Mouse (Mus musculus) intestine, embryonic 14.5 days (tissue): ENCODE measurements around the gene Pgbd5. TPM values are rescaled to one million over a fixed set of nuclear protein-coding genes. Genes with fewer than 3 reads are reported as not detected.
A peak's percentile ranks its signal among the peaks of the same experiment; 100 is the strongest.
"Not testable (repeated sequence)": the region's sequence is repeated elsewhere in the genome, so short reads cannot be mapped to it uniquely, and the experiment has no call there.

ENCODE experiments used
- ATAC-seq: fragments of 200-750 bp; cut with Nextera tagmentation; replicated peaks from 2 replicates; pipeline ENCODE4 v1.8.0; 2017; ENCODE audit warnings: low read depth, moderate number of reproducible peaks, moderate TSS enrichment, moderate library complexity; ENCODE audit not compliant: low FRiP score, low TSS enrichment
- DNase-seq: peaks from one replicate; pipeline ENCODE4 v3.0.0-alpha.2; 2018; ENCODE audit warnings: low spot score
- H3K27ac ChIP-seq: fragments of 300-500 bp; sonication (generic); 2 replicates; pipeline ENCODE4 v1.5.1; 2014; ENCODE audit warnings: low read depth, mild to moderate bottlenecking, control low read depth
- H3K27me3 ChIP-seq: fragments of 300-500 bp; sonication (generic); replicated peaks from 2 replicates; pipeline ENCODE4 v1.6.1; 2014; ENCODE audit warnings: low read length, control low read depth; ENCODE audit not compliant: control insufficient read depth, insufficient read depth
- H3K36me3 ChIP-seq: fragments of 300-500 bp; sonication (generic); 2 replicates; pipeline ENCODE4 v1.6.1; 2014; ENCODE audit warnings: low read length, control low read depth; ENCODE audit not compliant: control insufficient read depth, insufficient read depth
- H3K4me1 ChIP-seq: fragments of 300-500 bp; sonication (generic); replicated peaks from 2 replicates; pipeline ENCODE4 v1.6.1; 2014; ENCODE audit warnings: low read length, control low read depth, mixed read lengths; ENCODE audit not compliant: control insufficient read depth, insufficient read depth
- H3K4me2 ChIP-seq: fragments of 300-500 bp; sonication (generic); 2 replicates; pipeline ENCODE4 v1.6.1; 2014; ENCODE audit warnings: low read length
- H3K4me3 ChIP-seq: fragments of 300-500 bp; sonication (generic); 2 replicates; pipeline ENCODE4 v1.5.1; 2014; ENCODE audit warnings: low read depth, low read length, control low read depth, mixed read lengths
- H3K9ac ChIP-seq: fragments of 300-500 bp; sonication (generic); 2 replicates; pipeline ENCODE4 v1.6.1; 2014; ENCODE audit warnings: mild to moderate bottlenecking, low read length
- H3K9me3 ChIP-seq: fragments of 300-500 bp; sonication (generic); 2 replicates; pipeline ENCODE4 v1.6.1; 2016; ENCODE audit warnings: low read length, control low read depth; ENCODE audit not compliant: control insufficient read depth
- WGBS: fragments of 180-500 bp; shearing (Covaris S2); extraction: QIAGEN DNeasy Blood & Tissue Kit; methylation state at CpG from one replicate; pipeline ENCODE4 v1.1.7; 2014; 5-methylcytosine and 5-hydroxymethylcytosine counted together
- polyA plus RNA-seq: library from polyadenylated mRNA; unstranded; fragments of >200 nt; fragmentation: Nextera tagmentation; extraction: Ambion mirVana; gene quantifications from 2 replicates; pipeline ENCODE4 v1.2.1, GENCODE M21; 2014

The Pgbd5 gene
- polyA plus RNA-seq, 1 experiment from 2014 or later, result 3.5 TPM

DNA sequence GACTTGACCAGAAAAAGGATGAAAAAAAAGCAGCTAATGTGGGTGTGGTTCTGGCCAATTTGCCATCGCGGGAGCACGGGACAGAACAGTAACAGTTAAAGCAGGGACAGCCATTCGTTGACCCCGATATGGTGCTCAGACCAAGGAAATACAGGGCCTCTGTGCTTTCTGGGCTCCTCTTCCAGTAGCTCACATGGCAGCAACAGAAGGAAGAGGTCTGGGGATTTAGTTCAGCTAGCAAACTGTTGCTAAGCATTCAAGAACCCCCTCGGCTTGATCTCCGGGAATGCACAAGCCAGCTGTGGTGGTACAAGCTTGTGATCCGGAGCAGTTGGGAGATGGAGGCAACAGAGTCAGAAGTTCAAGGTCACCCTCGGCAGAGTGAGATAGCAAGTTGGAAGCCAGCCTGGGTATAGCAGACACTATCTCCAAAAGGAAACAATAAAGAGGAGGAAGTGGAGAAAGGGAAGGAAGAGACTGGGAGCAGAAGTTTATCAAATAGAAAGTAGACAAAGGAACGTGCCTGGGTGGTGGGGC is 3.7 kb downstream of the Pgbd5 start:
- H3K27me3 ChIP-seq, result peaks cover 16% of the 10 kb centered on the region
- no peak overlapping the region for H3K4me2 ChIP-seq
- DNase-seq, result no peak
- H3K4me3 ChIP-seq, result no peak overlapping the region
- H3K27ac ChIP-seq, result no peak overlapping the region
- 63% methylated on average over 10 of the region's 10 CpGs for WGBS
- no peak for ATAC-seq
- H3K9me3 ChIP-seq, result no peaks in the 10 kb centered on the region
- H3K9ac ChIP-seq, result no peak overlapping the region
- H3K36me3 ChIP-seq, result no peaks in the 10 kb centered on the region
- H3K4me1 ChIP-seq, result peaks cover 10% of the 10 kb centered on the region

DNA sequence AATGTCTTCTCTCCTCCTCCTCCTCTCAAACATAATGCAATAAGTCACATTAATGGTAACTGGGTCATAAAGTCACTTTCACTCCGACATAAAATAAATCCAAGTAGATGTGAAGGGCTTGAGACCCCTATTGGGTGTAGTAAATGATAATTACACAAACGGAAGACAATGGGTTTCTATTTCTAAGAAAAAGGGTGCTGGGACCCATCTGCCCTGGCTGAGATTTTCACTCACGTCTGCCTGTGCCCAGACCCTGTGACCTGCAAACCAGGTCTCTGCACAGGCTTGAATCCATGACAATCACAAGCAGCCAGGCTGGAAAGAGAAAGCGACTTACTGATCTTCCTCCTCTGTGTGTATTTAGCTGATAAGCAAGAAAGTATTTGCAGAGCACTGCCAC is 4.3 kb downstream of the Pgbd5 start:
- DNase-seq (no peak), ATAC-seq (no peak)
- H3K27me3 ChIP-seq, result peaks cover 16% of the 10 kb centered on the region
- H3K27ac ChIP-seq, result no peak overlapping the region
- WGBS, result 52% methylated on average over 4 of the region's 4 CpGs
- H3K9me3 ChIP-seq, result no peaks in the 10 kb centered on the region
- H3K36me3 ChIP-seq, result no peaks in the 10 kb centered on the region
- no peak overlapping the region for H3K4me2 ChIP-seq
- H3K9ac ChIP-seq, result no peak overlapping the region
- peaks cover 10% of the 10 kb centered on the region for H3K4me1 ChIP-seq
- H3K4me3 ChIP-seq, result no peak overlapping the region

DNA sequence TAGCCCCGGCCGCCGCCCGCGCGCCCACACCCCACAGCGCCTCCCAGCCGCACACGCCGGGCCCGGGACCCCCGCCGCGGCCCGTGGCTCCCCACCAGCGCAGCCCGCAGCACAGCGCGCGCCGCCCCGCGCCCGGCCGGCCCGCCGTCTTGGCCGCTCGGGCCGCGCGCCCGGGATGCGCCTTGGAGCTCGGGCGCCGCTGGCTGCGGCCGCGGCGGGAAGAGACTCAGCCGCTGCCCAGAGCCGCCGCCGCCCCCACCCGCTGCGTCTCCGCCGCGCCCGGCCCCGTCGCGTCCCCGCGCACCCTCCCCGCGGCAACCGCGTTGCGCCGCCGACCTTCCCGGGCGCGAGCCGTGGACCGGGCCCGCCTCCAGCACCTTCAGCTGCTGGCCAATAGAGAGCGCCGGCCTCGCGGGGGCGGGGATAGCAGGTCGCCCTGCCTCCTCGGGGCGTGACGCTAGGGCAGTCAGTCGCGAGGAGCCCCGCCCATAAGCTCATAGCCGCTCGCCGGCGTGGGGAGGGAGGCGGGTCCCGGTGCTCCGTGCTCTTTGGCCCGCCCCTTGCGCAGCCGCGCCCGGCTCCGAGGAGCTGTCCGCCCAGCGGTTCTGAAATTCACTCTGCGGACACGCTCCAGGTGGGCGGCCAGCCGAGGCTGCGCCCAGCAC is 5.2 kb downstream of the Pgbd5 start:
- peak overlapping the region; percentile 96 for H3K4me2 ChIP-seq
- WGBS, result 1% methylated on average over 81 of the region's 101 CpGs

DNA sequence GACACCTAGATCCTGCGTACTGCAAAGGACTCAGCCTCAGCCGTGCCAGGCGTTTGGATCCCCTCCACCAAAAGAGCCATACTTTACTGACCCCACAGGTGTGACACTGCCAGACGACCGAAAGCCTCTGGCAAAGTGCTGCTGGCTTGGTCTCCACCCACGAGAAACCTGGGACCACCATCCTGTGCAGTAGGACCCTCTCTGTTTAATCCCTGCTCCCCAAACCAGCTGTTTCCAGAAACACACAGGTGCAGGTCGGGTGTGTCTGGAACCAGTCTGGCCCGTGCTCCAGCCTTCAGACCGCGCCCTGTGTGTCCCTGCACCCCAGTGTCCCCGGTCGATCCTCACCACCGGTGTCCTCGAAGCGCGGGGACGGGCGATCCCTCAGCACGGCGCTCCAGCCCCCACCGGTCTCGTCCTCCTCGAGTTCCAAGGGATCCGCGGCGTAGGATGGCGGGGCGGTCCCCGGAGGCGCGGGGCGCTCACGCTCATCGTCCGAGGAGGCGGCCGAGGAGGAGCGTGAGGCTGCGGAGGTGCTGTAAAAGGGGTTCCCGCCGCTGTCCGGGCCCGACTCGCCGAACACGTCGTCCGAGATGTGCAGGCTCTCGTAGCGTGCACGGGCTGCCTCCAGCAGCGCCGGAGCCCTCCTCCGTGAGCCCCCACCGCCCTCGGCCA is 5.9 kb downstream of the Pgbd5 start:
- WGBS, result 2% methylated on average over 45 of the region's 56 CpGs
- ATAC-seq (peak; percentile 24), DNase-seq (peak; percentile 58)
- Histone ChIP-seq H3K9ac (peak overlapping the region; percentile 62), H3K36me3 (no peaks in the 10 kb centered on the region), H3K4me2 (peak overlapping the region; percentile 96), H3K27me3 (peaks cover 16% of the 10 kb centered on the region), H3K4me3 (peak overlapping the region; percentile 65), H3K9me3 (no peaks in the 10 kb centered on the region), H3K27ac (no peak overlapping the region), H3K4me1 (peaks cover 14% of the 10 kb centered on the region)

More for the DNA sequence above, 5.2 kb downstream of the Pgbd5 start:
- Histone ChIP-seq H3K27ac (no peak overlapping the region), H3K36me3 (no peaks in the 10 kb centered on the region), H3K4me1 (peaks cover 12% of the 10 kb centered on the region), H3K27me3 (peaks cover 16% of the 10 kb centered on the region), H3K4me3 (peak overlapping the region; percentile 65), H3K9me3 (no peaks in the 10 kb centered on the region), H3K9ac (peak overlapping the region; percentile 62)
- DNase-seq, result peak; percentile 96
- peak; percentile 98 for ATAC-seq

DNA sequence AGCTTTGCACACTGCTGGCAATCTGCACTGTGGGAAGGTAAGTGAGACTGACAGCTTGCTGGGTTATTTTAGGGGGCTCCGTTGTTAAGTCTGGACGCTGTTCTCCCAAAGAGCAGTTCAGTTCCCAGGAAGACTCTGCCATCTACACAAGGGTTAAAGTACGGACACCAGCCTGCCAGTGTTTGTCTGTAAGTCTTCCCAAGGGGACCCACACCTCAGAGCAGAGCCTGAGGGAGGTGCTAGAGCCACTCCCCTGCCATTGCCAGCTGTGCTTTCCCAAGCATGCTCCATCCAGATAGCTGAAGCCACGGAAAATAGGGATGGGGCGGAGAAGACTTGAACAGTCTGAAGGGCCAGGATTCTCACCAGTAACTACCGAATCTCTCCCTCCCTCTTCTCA is 8.6 kb downstream of the Pgbd5 start:
- no peak overlapping the region for H3K27ac ChIP-seq
- no peak for ATAC-seq
- H3K4me2 ChIP-seq, result no peak overlapping the region
- H3K27me3 ChIP-seq, result peaks cover 16% of the 10 kb centered on the region
- WGBS, result 45% methylated on average over 6 of the region's 6 CpGs
- no peak overlapping the region for H3K9ac ChIP-seq
- peaks cover 14% of the 10 kb centered on the region for H3K4me1 ChIP-seq
- DNase-seq, result no peak
- H3K36me3 ChIP-seq, result no peaks in the 10 kb centered on the region
- H3K4me3 ChIP-seq, result no peak overlapping the region
- H3K9me3 ChIP-seq, result no peaks in the 10 kb centered on the region

DNA sequence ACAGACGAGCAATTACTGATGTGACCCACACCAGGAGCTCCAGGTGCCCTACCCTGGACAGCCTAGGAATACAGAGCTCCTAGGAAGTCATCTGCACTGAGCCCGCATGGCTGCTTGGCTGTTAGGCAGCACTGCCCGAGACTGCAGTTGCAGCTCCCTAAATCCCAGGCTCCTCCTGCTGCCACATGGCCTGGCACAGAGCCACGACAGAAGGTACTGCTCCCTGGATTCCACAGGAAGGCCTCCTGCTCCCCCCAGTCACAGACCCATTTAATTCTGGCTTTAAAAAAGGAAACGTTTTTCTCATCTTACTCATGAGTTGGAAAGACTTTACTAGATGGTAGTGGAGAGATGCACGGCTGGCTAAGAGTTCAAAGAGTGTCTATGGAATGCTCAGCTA is 10.0 kb downstream of the Pgbd5 start:
- H3K27ac ChIP-seq, result no peak overlapping the region
- no peaks in the 10 kb centered on the region for H3K36me3 ChIP-seq
- no peak overlapping the region for H3K4me2 ChIP-seq
- H3K9ac ChIP-seq, result no peak overlapping the region
- DNase-seq, result no peak
- peaks cover 14% of the 10 kb centered on the region for H3K4me1 ChIP-seq
- H3K4me3 ChIP-seq, result no peak overlapping the region
- H3K9me3 ChIP-seq, result no peaks in the 10 kb centered on the region
- no peak for ATAC-seq
- H3K27me3 ChIP-seq, result peaks cover 16% of the 10 kb centered on the region
- 40% methylated on average over 6 of the region's 6 CpGs for WGBS

DNA sequence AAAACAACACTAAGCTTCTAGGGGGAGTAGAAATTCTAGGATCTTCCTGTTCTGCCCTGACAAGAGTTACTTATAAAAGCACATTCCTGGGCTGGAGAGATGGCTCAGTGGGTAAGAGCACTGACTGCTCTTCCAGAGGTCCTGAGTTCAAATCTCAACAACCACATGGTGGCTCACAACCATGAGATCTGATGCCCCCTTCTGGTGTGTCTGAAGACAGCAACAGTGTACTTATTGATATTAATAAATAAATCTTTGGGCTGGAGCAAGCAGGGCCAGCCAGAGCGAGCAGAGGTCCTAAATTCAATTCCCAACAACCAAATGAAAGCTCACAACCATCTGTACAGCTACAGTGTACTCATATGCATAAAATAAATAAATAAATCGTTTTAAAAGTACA is 10.7 kb downstream of the Pgbd5 start:
- not testable (repeated sequence) for H3K9me3 ChIP-seq, H3K4me3 ChIP-seq, H3K36me3 ChIP-seq, H3K27ac ChIP-seq, H3K9ac ChIP-seq, DNase-seq, H3K4me2 ChIP-seq, ATAC-seq
- Histone ChIP-seq H3K4me1 (peaks cover 14% of the 10 kb centered on the region), H3K27me3 (peaks cover 16% of the 10 kb centered on the region)
- 46% methylated on average over 2 of the region's 2 CpGs for WGBS

DNA sequence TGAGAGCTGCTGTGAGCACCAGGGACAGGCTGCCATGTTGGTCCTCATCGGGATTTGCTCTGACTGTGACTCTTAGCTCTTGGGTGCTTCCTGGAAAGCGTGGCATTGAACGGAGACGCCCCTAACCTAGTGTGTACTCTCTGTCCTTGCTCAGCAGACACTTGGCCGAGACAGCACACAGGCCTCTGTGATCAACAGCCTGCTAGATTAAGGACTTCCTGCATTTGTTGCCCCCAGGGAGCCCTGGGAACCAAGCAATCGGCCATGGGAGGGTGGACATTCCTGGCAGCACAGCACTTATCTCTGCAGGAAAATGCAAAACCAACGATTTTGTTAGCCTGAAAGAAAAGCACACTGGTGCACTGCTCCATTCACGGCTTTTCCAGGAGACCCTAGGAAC is 18.0 kb downstream of the Pgbd5 start:
- WGBS, result 31% methylated on average over 8 of the region's 8 CpGs
- Histone ChIP-seq H3K9me3 (no peaks in the 10 kb centered on the region), H3K27me3 (no peaks in the 10 kb centered on the region), H3K36me3 (no peaks in the 10 kb centered on the region), H3K9ac (no peak overlapping the region), H3K4me3 (no peak overlapping the region), H3K4me1 (peaks cover 9% of the 10 kb centered on the region), H3K27ac (no peak overlapping the region), H3K4me2 (no peak overlapping the region)
- ATAC-seq (no peak), DNase-seq (no peak)
